8 mouse cellular contexts compared by ENCODE assay signal in the genomic region with DNA sequence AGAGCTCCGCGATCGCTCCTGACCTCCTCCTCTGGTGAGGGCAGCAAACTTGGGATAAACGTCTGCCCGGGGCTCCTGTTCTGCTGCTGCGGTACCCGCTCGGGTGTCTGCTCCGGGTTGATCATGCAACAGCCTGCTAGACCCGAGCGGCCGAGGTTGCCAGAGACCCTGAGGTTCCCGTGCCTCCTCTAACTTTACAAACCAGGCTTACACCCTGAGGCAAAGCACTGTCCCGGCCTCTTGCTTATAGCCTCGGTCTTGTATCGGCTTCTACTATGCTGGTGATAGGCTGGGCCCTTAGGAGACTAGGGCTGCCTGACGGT. TPM values are rescaled to one million over a fixed set of nuclear protein-coding genes. Genes with fewer than 3 reads are reported as not detected.
DNase-seq lines count a peak whose midpoint lies in the region; ATAC-seq and TF ChIP-seq lines count a peak whose summit lies in the region.

No protein-coding gene starts in this region.

- H3K4me1 ChIP-seq in liver, adult 2 months (ENCODE audit: control insufficient read depth, insufficient read depth, low read length): no peaks in the 10 kb centered on the region
- H3K4me1 ChIP-seq in embryonic fibroblast, embryonic 13.5 days (ENCODE audit: control insufficient read depth, insufficient read depth, low read length): peaks cover 11% of the 10 kb centered on the region
- peaks cover 38% of the 10 kb centered on the region for H3K4me1 ChIP-seq in limb, embryonic 10.5 days
- H3K4me1 ChIP-seq in neural tube, embryonic 13.5 days (replicated peaks): peaks cover 49% of the 10 kb centered on the region

- WGBS in liver, adult 2 months: 7% methylated on average over 17 of the region's 17 CpGs
- WGBS in limb, embryonic 10.5 days: under 1% methylated on average over 17 of the region's 17 CpGs
- WGBS in neural tube, embryonic 13.5 days: under 1% methylated on average over 17 of the region's 17 CpGs

- H3K27me3 ChIP-seq in liver, adult 2 months (ENCODE audit: control insufficient read depth, insufficient read depth, low read length): peaks cover 2% of the 10 kb centered on the region; the same call in 1 of the 2 replicates
- H3K27me3 ChIP-seq in limb, embryonic 10.5 days (ENCODE audit: low read depth, poor library complexity, severe bottlenecking): peaks cover 73% of the 10 kb centered on the region
- peaks cover 32% of the 10 kb centered on the region for H3K27me3 ChIP-seq in neural tube, embryonic 13.5 days

- DNase-seq in liver, adult 2 months (ENCODE audit: extremely low read depth, low read depth, low spot score): no peak
- no peak for DNase-seq in liver
- no peak for DNase-seq in limb, embryonic 10.5 days (ENCODE audit: low spot score)
- no peak for DNase-seq in natural killer cell, adult 2 months (ENCODE audit: low spot score in 2 of 2)
- DNase-seq in spleen, adult 12 weeks (ENCODE audit: low spot score): no peak
- DNase-seq in urinary bladder, postnatal 25 days (ENCODE audit: low spot score): no peak

- H3K79me2 ChIP-seq in liver, adult 2 months (ENCODE audit: control insufficient read depth, insufficient read depth, low read length): no peaks in the 10 kb centered on the region

- no peak for TF ChIP-seq POLR2A in liver, adult 2 months (IDR thresholded peaks at IDR 0.05; ENCODE audit: extremely low read depth, insufficient read depth, low read length)
- no peak for TF ChIP-seq POLR2A in embryonic fibroblast, embryonic 13.5 days (IDR thresholded peaks at IDR 0.05; ENCODE audit: low read depth, low read length)

- no peak for TF ChIP-seq CTCF in liver, adult 2 months (IDR thresholded peaks at IDR 0.05; ENCODE audit: low read depth, low read length)
- TF ChIP-seq CTCF in embryonic fibroblast, embryonic 13.5 days (IDR thresholded peaks at IDR 0.05; ENCODE audit: borderline replicate concordance, insufficient read depth, low read length): no peak

- no peaks in the 10 kb centered on the region for H3K36me3 ChIP-seq in liver, adult 2 months (ENCODE audit: control insufficient read depth, insufficient read depth, low read length)
- no peaks in the 10 kb centered on the region for H3K36me3 ChIP-seq in limb, embryonic 10.5 days
- H3K36me3 ChIP-seq in neural tube, embryonic 13.5 days: no peaks in the 10 kb centered on the region

- peak; percentile 1; the same call in 1 of the 2 replicates for ATAC-seq in neural tube, embryonic 13.5 days (ENCODE audit: low read depth)

- H3K4me2 ChIP-seq in neural tube, embryonic 13.5 days: peak overlapping the region; percentile 93

- no peak overlapping the region for H3K27ac ChIP-seq in liver, adult 2 months (replicated peaks; ENCODE audit: insufficient read depth, low read depth, low read length)
- H3K27ac ChIP-seq in embryonic fibroblast, embryonic 13.5 days (ENCODE audit: insufficient read depth, low read length): no peak overlapping the region
- H3K27ac ChIP-seq in limb, embryonic 10.5 days: peak overlapping the region; percentile 80
- H3K27ac ChIP-seq in neural tube, embryonic 13.5 days (replicated peaks): peak overlapping the region; percentile 79; the same call in 1 of the 2 replicates

- H3K9me3 ChIP-seq in limb, embryonic 10.5 days (replicated peaks): no peaks in the 10 kb centered on the region
- H3K9me3 ChIP-seq in neural tube, embryonic 13.5 days: no peaks in the 10 kb centered on the region

- peak overlapping the region; percentile 51; the same call in 1 of the 2 replicates for H3K4me3 ChIP-seq in liver, adult 2 months (ENCODE audit: insufficient read depth, low read depth, low read length)
- peak overlapping the region; percentile 42 for H3K4me3 ChIP-seq in embryonic fibroblast, embryonic 13.5 days (ENCODE audit: insufficient read depth, low read length)
- H3K4me3 ChIP-seq in limb, embryonic 10.5 days: peak overlapping the region; percentile 83
- peak overlapping the region; percentile 76 for H3K4me3 ChIP-seq in neural tube, embryonic 13.5 days

- H3K9ac ChIP-seq in liver, adult 2 months (ENCODE audit: low read depth, low read length): no peak overlapping the region
- peak overlapping the region; percentile 84 for H3K9ac ChIP-seq in neural tube, embryonic 13.5 days

RNA-seq across cellular contexts. Expression of a gene that starts 0.8 kb away (rescaled TPM):
- total RNA-seq in liver, adult 2 months (2014; rRNA removed): 0.09 and 0.34 TPM in 2 replicates
- 0.18 and 0.27 TPM in 2 replicates for polyA plus RNA-seq in liver, adult 2 months (2012; rRNA removed)
- polyA plus RNA-seq in embryonic fibroblast, embryonic 13.5 days (2011; ENCODE audit: insufficient read length, low read depth, missing spikeins): 5.3 and 8.6 TPM in 2 replicates
- 1.5 and 2.8 TPM in 2 replicates for polyA plus RNA-seq in limb, embryonic 10.5 days (2016; fragmentation: Nextera tagmentation; extraction: Ambion mirVana)
- 9.2 and 10.4 TPM in 2 replicates for polyA plus RNA-seq in neural tube, embryonic 13.5 days (2015; fragmentation: Nextera tagmentation; extraction: Ambion mirVana)

Comparison
In these comparisons a context has a peak if more than half of its experiments do, and no peak if none do; other contexts are left out.
1. H3K27ac ChIP-seq: peak in limb, embryonic 10.5 days (single experiment) and neural tube, embryonic 13.5 days (single experiment); none in liver, adult 2 months (single experiment) and embryonic fibroblast, embryonic 13.5 days (single experiment).
2. Peak in every context shown above with its lines, with median percentiles within 50 percentile points of each other: H3K4me3 ChIP-seq.